Mouse (Mus musculus) mouse trophoblast stem cell (cell line): ENCODE measurements around the gene Srrm2.

ENCODE experiments used
- in situ Hi-C, 2 experiments: fragments of 300-500 bp; cut with MseI, MboI; formaldehyde crosslinking; loops; 2 replicates in 1 of 2; 3 replicates in 1 of 2; pipeline ENCODE4 v1.15.1; 2025

The Srrm2 gene

GRCm38 (mm10) chr17:23790269-23791078 lies at the start of gene Srrm2:
Gene Srrm2 (plus strand): TSS chr17:23790532.
- in situ Hi-C loops: no loop called here

GRCm38 (mm10) chr17:23740598-23741021 lies 49.7 kb upstream of the Srrm2 start, which contains the start of gene Paqr4:
Gene Paqr4 (minus strand): TSS chr17:23740867.
- in situ Hi-C loops: no loop called here

GRCm38 (mm10) chr17:23741359-23742209 lies 48.7 kb upstream of the Srrm2 start:
- in situ Hi-C loops: no loop called here

GRCm38 (mm10) chr17:23742210-23742793 lies 48.0 kb upstream of the Srrm2 start:
- in situ Hi-C loops: no loop called here

GRCm38 (mm10) chr17:23742941-23743340 lies 47.4 kb upstream of the Srrm2 start:
- in situ Hi-C loops: no loop called here

GRCm38 (mm10) chr17:23744076-23744475 lies 46.3 kb upstream of the Srrm2 start:
- in situ Hi-C loops: no loop called here

- in situ Hi-C loops: no loop called here
Observed at GRCm38 (mm10) chr17:23744651-23745050, 45.7 kb upstream of the Srrm2 start.

- in situ Hi-C loops: no loop called here
Observed at GRCm38 (mm10) chr17:23745301-23746251, 44.8 kb upstream of the Srrm2 start, which contains the start of gene Kremen2. Gene Kremen2 (minus strand): TSS chr17:23745833.

GRCm38 (mm10) chr17:23746311-23746710 lies 44.0 kb upstream of the Srrm2 start:
- in situ Hi-C loops: no loop called here

- in situ Hi-C loops: no loop called here
Observed at GRCm38 (mm10) chr17:23746767-23747166, 43.6 kb upstream of the Srrm2 start.

- in situ Hi-C loops: no loop called here
Observed at GRCm38 (mm10) chr17:23747471-23747870, 42.9 kb upstream of the Srrm2 start.

- in situ Hi-C loops: no loop called here
Observed at GRCm38 (mm10) chr17:23748026-23748425, 42.3 kb upstream of the Srrm2 start.

- in situ Hi-C loops: no loop called here
Observed at GRCm38 (mm10) chr17:23748631-23749391, 41.5 kb upstream of the Srrm2 start.

- in situ Hi-C loops: no loop called here
Observed at GRCm38 (mm10) chr17:23749400-23750191, 40.7 kb upstream of the Srrm2 start.

- in situ Hi-C loops: no loop called here
Observed at GRCm38 (mm10) chr17:23755689-23756088, 34.6 kb upstream of the Srrm2 start.

- in situ Hi-C loops: no loop called here
Observed at GRCm38 (mm10) chr17:23757581-23757980, 32.8 kb upstream of the Srrm2 start.

GRCm38 (mm10) chr17:23758801-23759200 lies 31.5 kb upstream of the Srrm2 start:
- in situ Hi-C loops: no loop called here

- in situ Hi-C loops: no loop called here
Observed at GRCm38 (mm10) chr17:23760231-23760630, 30.1 kb upstream of the Srrm2 start.

GRCm38 (mm10) chr17:23761155-23761554 lies 29.2 kb upstream of the Srrm2 start:
- in situ Hi-C loops: no loop called here
